10 mouse cellular contexts compared by ENCODE assay signal in the genomic region with DNA sequence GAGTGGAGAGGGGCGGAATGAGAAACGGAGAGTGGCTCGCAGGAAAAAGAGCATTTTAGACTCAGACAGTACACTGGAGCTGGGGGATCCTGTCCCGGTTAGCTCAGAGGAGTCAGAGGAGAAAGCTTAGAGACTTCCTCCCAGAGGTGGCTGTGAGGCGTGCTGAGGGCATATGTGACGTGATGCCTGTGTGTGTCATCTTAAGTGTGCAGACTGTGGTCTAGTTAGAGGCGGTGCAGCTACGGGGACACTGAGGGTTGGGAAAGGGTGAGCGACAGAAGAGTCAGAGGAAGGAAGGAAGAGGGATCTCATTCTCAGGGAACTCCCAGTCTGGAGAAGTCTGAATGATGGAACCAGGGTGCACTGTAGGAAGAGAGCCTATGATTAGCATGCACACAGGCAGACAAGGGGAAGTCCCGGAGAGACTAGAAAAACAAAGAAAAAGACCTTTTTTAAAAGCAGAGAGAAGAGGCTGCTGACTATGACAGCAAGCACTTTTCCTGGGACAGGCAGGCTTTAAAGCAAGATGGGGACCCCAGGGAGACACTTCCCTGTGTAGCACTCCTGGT. TPM values are rescaled to one million over a fixed set of nuclear protein-coding genes. Genes with fewer than 3 reads are reported as not detected.
A peak's percentile ranks its signal among the peaks of the same experiment; 100 is the strongest.
DNase-seq lines count a peak whose midpoint lies in the region; ATAC-seq and TF ChIP-seq lines count a peak whose summit lies in the region.
"Had no signal": no experiment of that assay in that cellular context is flagged by ENCODE, and none has a peak within 500 bp of the region (broad histone marks: within the 10 kb centered on the region; RNA-seq: fewer than 3 reads in every experiment).

No protein-coding gene starts in this region.

- H3K9me3 ChIP-seq in hindbrain, embryonic 10.5 days = no peaks in the 10 kb centered on the region
- H3K9me3 ChIP-seq in hindbrain, embryonic 16.5 days (ENCODE audit: control insufficient read depth, low read length) = 0 out of 2 replicates have a peak, but pooled peaks cover 2% of the 10 kb centered on the region
- H3K9me3 ChIP-seq in CH12.LX (replicated peaks; ENCODE audit: low read length) = no peaks in the 10 kb centered on the region
- no peaks in the 10 kb centered on the region for H3K9me3 ChIP-seq in liver, embryonic 16.5 days (replicated peaks; ENCODE audit: control insufficient read depth, low read length)
- H3K9me3 ChIP-seq: limb, embryonic 15.5 days had no signal

- H3K36me3 ChIP-seq in hindbrain, embryonic 10.5 days = no peaks in the 10 kb centered on the region
- H3K36me3 ChIP-seq in hindbrain, embryonic 16.5 days (ENCODE audit: control insufficient read depth, insufficient read depth, low read length) = no peaks in the 10 kb centered on the region
- no peaks in the 10 kb centered on the region for H3K36me3 ChIP-seq in CH12.LX (replicated peaks in 1 of 2; ENCODE audit: control insufficient read depth in 1 of 2, insufficient read depth in 1 of 2, low read length in 1 of 2)
- H3K36me3 ChIP-seq in liver, embryonic 16.5 days (ENCODE audit: control insufficient read depth, insufficient read depth) = peaks cover 19% of the 10 kb centered on the region

- H3K4me3 ChIP-seq in hindbrain, embryonic 10.5 days = no peak overlapping the region
- no peak overlapping the region for H3K4me3 ChIP-seq in hindbrain, embryonic 16.5 days (ENCODE audit: low read length)
- no peak overlapping the region for H3K4me3 ChIP-seq in CH12.LX (replicated peaks in 1 of 3; ENCODE audit: low read depth in 2 of 3, low read length in 2 of 3, poor library complexity in 1 of 3)
- H3K4me3 ChIP-seq in liver, embryonic 16.5 days (ENCODE audit: low read depth, low read length) = no peak overlapping the region
- H3K4me3 ChIP-seq: limb, embryonic 15.5 days had no signal

- H3K4me2 ChIP-seq in hindbrain, embryonic 16.5 days (ENCODE audit: low read length) = no peak overlapping the region
- H3K4me2 ChIP-seq in CH12.LX (ENCODE audit: insufficient read depth, low read depth, poor library complexity, severe bottlenecking) = peak overlapping the region; percentile 75
- no peak overlapping the region for H3K4me2 ChIP-seq in liver, embryonic 16.5 days (ENCODE audit: low read depth, low read length)
- H3K4me2 ChIP-seq: limb, embryonic 15.5 days had no signal

- dilution Hi-C loops in CH12.LX (cut with MboI; ENCODE audit: extremely low pct_ligation_motif_present, extremely low pct_unique_long_range_greater_than_20kb, low sequenced_read_pairs) = no loop called here

- WGBS in hindbrain, embryonic 10.5 days = 72% methylated on average over 10 of the region's 10 CpGs
- 75% methylated on average over 10 of the region's 10 CpGs for WGBS in hindbrain, embryonic 16.5 days
- 70% methylated on average over 10 of the region's 10 CpGs for WGBS in liver, embryonic 16.5 days (ENCODE audit: insufficient replicate concordance)

- DNase-seq in hindbrain, embryonic 10.5 days (ENCODE audit: low spot score) = no peak
- DNase-seq in 416B (ENCODE audit: low read depth) = peak; percentile 71
- DNase-seq in CH12.LX (ENCODE audit: extremely low read depth) = peak; percentile 66
- no peak for DNase-seq in embryo, embryonic 11 days
- DNase-seq in gastrocnemius, postnatal 36 days = no peak
- DNase-seq: cerebellum, postnatal 14 days; right cerebral cortex, adult 18-20 months had no signal

- in situ Hi-C loops in CH12.LX (cut with MboI; ENCODE audit: low pct_ligation_motif_present, low pct_unique_long_range_greater_than_20kb, low sequenced_read_pairs) = no loop called here

- peaks cover 37% of the 10 kb centered on the region for H3K4me1 ChIP-seq in hindbrain, embryonic 10.5 days (replicated peaks)
- peaks cover 4% of the 10 kb centered on the region for H3K4me1 ChIP-seq in hindbrain, embryonic 16.5 days (ENCODE audit: control insufficient read depth, insufficient read depth, low read depth, low read length)
- H3K4me1 ChIP-seq in CH12.LX (ENCODE audit: control insufficient read depth in 1 of 2, insufficient read depth in 2 of 2) = peaks cover 9 to 25% of the 10 kb centered on the region in 2 experiments
- peaks cover 9% of the 10 kb centered on the region for H3K4me1 ChIP-seq in liver, embryonic 16.5 days (ENCODE audit: control insufficient read depth, low read depth, low read length)

- H3K27ac ChIP-seq in hindbrain, embryonic 10.5 days = peak overlapping the region; percentile 56; the same call in 1 of the 2 replicates
- H3K27ac ChIP-seq in hindbrain, embryonic 16.5 days (ENCODE audit: low read depth, low read length) = no peak overlapping the region
- no peak overlapping the region for H3K27ac ChIP-seq in CH12.LX (ENCODE audit: insufficient read depth, low read depth)
- 0 out of 2 replicates have a peak overlapping the region, but pooled peaks have one; percentile 1 for H3K27ac ChIP-seq in liver, embryonic 16.5 days (ENCODE audit: low read length)
- H3K27ac ChIP-seq: limb, embryonic 15.5 days had no signal

- ATAC-seq in hindbrain, embryonic 16.5 days = no peak
- peak; percentile 39 for ATAC-seq in liver, embryonic 16.5 days (ENCODE audit: low read depth)

- 0 out of 2 replicates have a peak, but pooled peaks have one; percentile 34 for TF ChIP-seq EP300 in CH12.LX (IDR thresholded peaks at IDR 0.05; ENCODE audit: low read length)

- H3K9ac ChIP-seq in hindbrain, embryonic 16.5 days (ENCODE audit: low read depth, low read length) = no peak overlapping the region
- H3K9ac ChIP-seq in CH12.LX (ENCODE audit: insufficient read depth, low read depth) = no peak overlapping the region
- H3K9ac ChIP-seq in liver, embryonic 16.5 days (ENCODE audit: low read depth, low read length) = no peak overlapping the region
- H3K9ac ChIP-seq: limb, embryonic 15.5 days had no signal

- no peaks in the 10 kb centered on the region for H3K27me3 ChIP-seq in hindbrain, embryonic 10.5 days (ENCODE audit: insufficient read depth, poor library complexity, severe bottlenecking)
- H3K27me3 ChIP-seq in hindbrain, embryonic 16.5 days (replicated peaks; ENCODE audit: control insufficient read depth, insufficient read depth, low read length) = no peaks in the 10 kb centered on the region
- no peaks in the 10 kb centered on the region for H3K27me3 ChIP-seq in CH12.LX (replicated peaks)
- no peaks in the 10 kb centered on the region for H3K27me3 ChIP-seq in liver, embryonic 16.5 days (ENCODE audit: control insufficient read depth, insufficient read depth, low read depth, low read length)
- H3K27me3 ChIP-seq: limb, embryonic 15.5 days had no signal

- H3K79me2 ChIP-seq in CH12.LX (replicated peaks; ENCODE audit: control insufficient read depth, extremely low read depth, insufficient read depth, poor library complexity, severe bottlenecking) = no peaks in the 10 kb centered on the region

- no peak for TF ChIP-seq POLR2A in CH12.LX (IDR thresholded peaks at IDR 0.05; ENCODE audit: low read depth, low read length)

- intact Hi-C loops in gastrocnemius, postnatal 36 days (cut with DNase I) = no loop called here

- no peak for TF ChIP-seq RAD21 in CH12.LX (IDR thresholded peaks at IDR 0.05; ENCODE audit: low read depth, low read length)

- no peak for TF ChIP-seq CTCF in CH12.LX (conservative IDR thresholded peaks at IDR 0.05 in 1 of 2, IDR thresholded peaks at IDR 0.05 in 1 of 2; ENCODE audit: low read depth in 2 of 2, low read length in 2 of 2)

TF ChIP-seq in CH12.LX, 34 proteins besides CTCF, POLR2A, EP300 and RAD21:
- peak; percentile 5; the same call in 1 of the 2 replicates for TF ChIP-seq ETS1 (conservative IDR thresholded peaks at IDR 0.05; ENCODE audit: low read depth, low read length)
- no peak for TF ChIP-seq ZC3H11A (IDR thresholded peaks at IDR 0.05; ENCODE audit: low read depth, low read length)
- peak; percentile 83 for TF ChIP-seq BHLHE40 (IDR thresholded peaks at IDR 0.05; ENCODE audit: low read depth, low read length)

RNA-seq across cellular contexts. Expression of a gene that starts 28.9 kb away (rescaled TPM):
- 4.2 and 4.6 TPM in 2 replicates for polyA plus RNA-seq in hindbrain, embryonic 10.5 days (2016; fragmentation: Nextera tagmentation; extraction: Ambion mirVana)
- polyA plus RNA-seq in hindbrain, embryonic 16.5 days (2015; fragmentation: Nextera tagmentation; extraction: Ambion mirVana) = 13.6 and 14.7 TPM in 2 replicates
- total RNA-seq in CH12.LX (2012; rRNA removed) (15.9 and 17.5 TPM in 2 replicates), CH12.LX (2014; rRNA removed) (5.8 and 6.9 TPM in 2 replicates)
- polyA plus RNA-seq in CH12.LX (2012; ENCODE audit: insufficient read length, low read depth) = 16.2 and 18.4 TPM in 2 replicates
- 32.0 and 34.8 TPM in 2 replicates for polyA plus RNA-seq in liver, embryonic 16.5 days (2015; fragmentation: Nextera tagmentation; extraction: Ambion mirVana)
- total RNA-seq in gastrocnemius, postnatal 36 days (2021) = 10 to 100 TPM in 1 of 2 experiments, 1 to 10 TPM in 1; 8.6 to 12.9 TPM

Comparison
In these comparisons a context has a peak if more than half of its experiments do, and no peak if none do; other contexts are left out.
1. H3K27ac ChIP-seq: peak in hindbrain, embryonic 10.5 days (single experiment) and liver, embryonic 16.5 days (single experiment); none in hindbrain, embryonic 16.5 days (single experiment) and CH12.LX (single experiment).
2. DNase-seq: peak in 416B (single experiment) and CH12.LX (single experiment); none in hindbrain, embryonic 10.5 days (single experiment), embryo, embryonic 11 days (single experiment) and gastrocnemius, postnatal 36 days (0 of 2).